ENCODE assay signal across 8 mouse cellular contexts in genomic region chr11:88067586-88068410, GRCm38 (mm10). TPM values are rescaled to one million over a fixed set of nuclear protein-coding genes. Genes with fewer than 3 reads are reported as not detected.
A peak's percentile ranks its signal among the peaks of the same experiment; 100 is the strongest.
DNase-seq lines count a peak whose midpoint lies in the region; ATAC-seq and TF ChIP-seq lines count a peak whose summit lies in the region.

Gene Vezf1 (plus strand): TSS chr11:88068279.

- peaks cover 19% of the 10 kb centered on the region for H3K4me1 ChIP-seq in hindbrain, postnatal 0 days (ENCODE audit: insufficient read depth, low read length)
- H3K4me1 ChIP-seq in megakaryocyte, embryonic 14.5 days = peaks cover 57% of the 10 kb centered on the region

- DNase-seq in adrenal gland, adult (ENCODE audit: inconsistent age in 2 of 2, low spot score in 1 of 2) = peak; percentile 86 to 95
- DNase-seq in embryo, embryonic 10 days (ENCODE audit: low spot score) = peak; percentile 90
- DNase-seq in gastrocnemius, postnatal 10 days = peak; percentile 85
- peak; percentile 89 for DNase-seq in hindbrain, postnatal 0 days (ENCODE audit: low spot score)
- DNase-seq in left cerebral cortex, postnatal 10 days (ENCODE audit: extremely low spot score in 1 of 2, low spot score in 2 of 2) = peak; percentile 51 to 89
- DNase-seq in right cerebral cortex, adult 2 months (ENCODE audit: low spot score in 2 of 2) = peak; percentile 56 to 65
- DNase-seq in urinary bladder, postnatal 10 days (ENCODE audit: low spot score) = peak; percentile 39

- ATAC-seq in hindbrain, postnatal 0 days = peak; percentile 93

- intact Hi-C loops in left cerebral cortex, postnatal 10 days (cut with DNase I) = loop anchor here (5.0 kb wide), 1 partner anchor 120 kb away; no protein-coding TSS in a partner anchor

- H3K27me3 ChIP-seq in hindbrain, postnatal 0 days (ENCODE audit: insufficient read depth, low read length) = no peaks in the 10 kb centered on the region
- no peaks in the 10 kb centered on the region for H3K27me3 ChIP-seq in megakaryocyte, embryonic 14.5 days (replicated peaks)

- H3K4me2 ChIP-seq in hindbrain, postnatal 0 days (ENCODE audit: low read depth, low read length) = peak within 1 kb of the TSS; percentile 97

- WGBS in hindbrain, postnatal 0 days = under 1% methylated on average over 20 of the region's 81 CpGs

- H3K27ac ChIP-seq in hindbrain, postnatal 0 days = peak within 1 kb of the TSS; percentile 97

- H3K9me3 ChIP-seq in hindbrain, postnatal 0 days (ENCODE audit: low read length) = no peaks in the 10 kb centered on the region
- H3K9me3 ChIP-seq in megakaryocyte, embryonic 14.5 days = no peaks in the 10 kb centered on the region

- peak within 1 kb of the TSS; percentile 97 for H3K9ac ChIP-seq in hindbrain, postnatal 0 days (replicated peaks; ENCODE audit: low read length)

- TF ChIP-seq CTCF in hindbrain, postnatal 0 days (IDR thresholded peaks at IDR 0.05; ENCODE audit: low read depth) = peak; percentile 23; the same call in 1 of the 2 replicates

- H3K36me3 ChIP-seq in hindbrain, postnatal 0 days (ENCODE audit: insufficient read depth, low read length) = no peaks in the 10 kb centered on the region
- H3K36me3 ChIP-seq in megakaryocyte, embryonic 14.5 days (replicated peaks; ENCODE audit: low read length) = peaks cover 31% of the 10 kb centered on the region

- peak within 1 kb of the TSS; percentile 99 for H3K4me3 ChIP-seq in hindbrain, postnatal 0 days (ENCODE audit: low read length)
- H3K4me3 ChIP-seq in megakaryocyte, embryonic 14.5 days (replicated peaks) = peak within 1 kb of the TSS; percentile 93

RNA-seq across cellular contexts. Expression of gene Vezf1, which starts in this region (rescaled TPM):
- total RNA-seq in gastrocnemius, postnatal 10 days (2021) = 10 to 100 TPM; 44.0 to 46.4 TPM
- total RNA-seq in hindbrain, postnatal 0 days (2014; rRNA removed) = 32.7 and 33.5 TPM in 2 replicates
- 29.2 and 31.9 TPM in 2 replicates for polyA plus RNA-seq in hindbrain, postnatal 0 days (2015; fragmentation: Nextera tagmentation; extraction: Ambion mirVana)
- 10 to 100 TPM; 23.6 to 25.5 TPM for total RNA-seq in left cerebral cortex, postnatal 10 days (2021)
- polyA plus RNA-seq in megakaryocyte, embryonic 14.5 days (2012; ENCODE audit: insufficient read depth, low replicate concordance) = 5.8 and 9.9 TPM in 2 replicates

Comparison
In these comparisons a context has a peak if more than half of its experiments do, and no peak if none do; other contexts are left out.
1. Peak in every context shown above with its lines: DNase-seq, ATAC-seq, H3K4me3 ChIP-seq and H3K27ac ChIP-seq.
2. DNase-seq: peak in every context shown above with its lines; median percentile 90 in adrenal gland, adult; 90 in embryo, embryonic 10 days; 89 in hindbrain, postnatal 0 days; 85 in gastrocnemius, postnatal 10 days; 70 in left cerebral cortex, postnatal 10 days; 60 in right cerebral cortex, adult 2 months; 39 in urinary bladder, postnatal 10 days.